Mouse (Mus musculus): ENCODE measurements around the gene Rab3d.

The Rab3d gene

DNA sequence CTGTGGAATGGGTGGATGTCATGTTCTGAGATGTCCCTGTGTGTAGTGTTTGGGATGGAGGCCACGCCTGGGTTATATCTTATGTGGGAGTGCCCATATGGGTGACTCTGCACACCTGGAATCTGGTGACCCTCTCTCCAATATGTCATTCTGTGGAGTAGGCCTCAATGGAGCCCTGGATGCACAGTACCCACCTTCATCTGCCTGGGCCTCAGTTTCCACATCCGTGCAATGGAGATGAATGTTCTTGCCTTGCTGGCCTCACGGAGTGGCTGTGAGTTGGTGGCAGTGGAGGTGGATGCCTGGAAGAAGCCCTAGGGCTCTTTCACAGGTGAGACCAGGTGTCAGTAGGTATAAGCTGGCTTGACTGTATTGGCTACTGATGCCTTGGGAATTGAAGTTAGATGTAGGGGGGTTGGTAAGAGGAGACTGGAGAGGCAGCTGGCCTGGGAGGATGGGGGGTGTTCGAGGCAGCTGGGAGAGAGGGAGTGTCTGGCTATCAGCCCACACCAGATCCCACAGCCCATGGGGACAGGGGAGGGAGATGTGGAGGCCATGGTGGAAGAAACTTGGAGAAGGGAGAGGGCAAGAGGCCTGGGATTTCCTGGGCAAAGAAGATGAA is 20.4 kb upstream of the Rab3d start:
- DNase-seq (ENCODE audit: low spot score in 2 of 2): no peak

- DNase-seq (ENCODE audit: low spot score in 2 of 2): no peak
These were observed 19.8 kb upstream of the Rab3d start for GRCm38 (mm10) chr9:21937711-21938175.

DNA sequence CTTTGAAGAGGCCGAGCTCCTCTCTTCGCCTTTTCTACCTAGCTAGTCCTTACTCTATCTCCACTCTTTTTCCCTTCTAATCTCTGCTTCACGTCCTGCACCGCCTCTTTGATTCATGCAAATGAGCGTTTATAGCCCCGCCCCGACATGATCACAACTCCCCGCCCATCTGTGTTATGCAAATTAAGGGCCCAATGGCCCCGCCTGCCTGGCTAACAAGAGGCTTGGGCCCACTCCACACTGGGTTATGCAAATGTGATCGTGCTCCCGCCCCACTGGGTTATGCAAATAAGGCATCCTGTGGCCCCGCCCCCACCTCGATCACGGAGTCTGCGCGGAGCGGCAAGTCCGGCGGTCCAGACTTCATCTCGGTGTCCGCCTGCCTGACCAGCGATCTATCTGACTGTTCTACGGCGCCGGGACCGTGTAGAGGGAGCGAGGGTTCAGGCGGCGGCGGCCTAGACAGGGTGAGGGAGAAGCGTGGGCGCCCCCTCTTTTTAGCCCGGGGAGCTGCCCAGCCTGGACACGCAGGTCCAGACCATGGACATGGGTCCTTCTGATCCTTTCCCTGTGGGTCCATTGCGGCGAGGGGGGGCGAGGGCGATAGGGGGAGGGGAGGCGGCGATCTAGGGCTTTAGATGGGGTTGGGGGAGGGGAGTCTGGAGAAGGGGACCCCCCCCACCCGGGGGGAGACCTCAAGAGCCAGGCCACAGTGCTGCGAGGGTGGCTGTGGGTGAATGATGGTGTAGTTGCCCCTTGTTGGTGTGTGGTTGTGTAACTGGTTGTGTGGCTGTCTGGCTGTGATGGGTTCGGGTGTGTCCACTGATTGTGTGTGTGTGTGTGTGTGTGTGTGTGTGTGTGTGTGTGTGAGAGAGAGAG is 18.9 kb upstream of the Rab3d start, which contains the start of gene Plppr2:
Gene Plppr2 (plus strand): TSS at position 342 of the 879 bp plus-strand sequence.
- peak; percentile 96 to 98 for DNase-seq (ENCODE audit: low spot score in 2 of 2)

DNA sequence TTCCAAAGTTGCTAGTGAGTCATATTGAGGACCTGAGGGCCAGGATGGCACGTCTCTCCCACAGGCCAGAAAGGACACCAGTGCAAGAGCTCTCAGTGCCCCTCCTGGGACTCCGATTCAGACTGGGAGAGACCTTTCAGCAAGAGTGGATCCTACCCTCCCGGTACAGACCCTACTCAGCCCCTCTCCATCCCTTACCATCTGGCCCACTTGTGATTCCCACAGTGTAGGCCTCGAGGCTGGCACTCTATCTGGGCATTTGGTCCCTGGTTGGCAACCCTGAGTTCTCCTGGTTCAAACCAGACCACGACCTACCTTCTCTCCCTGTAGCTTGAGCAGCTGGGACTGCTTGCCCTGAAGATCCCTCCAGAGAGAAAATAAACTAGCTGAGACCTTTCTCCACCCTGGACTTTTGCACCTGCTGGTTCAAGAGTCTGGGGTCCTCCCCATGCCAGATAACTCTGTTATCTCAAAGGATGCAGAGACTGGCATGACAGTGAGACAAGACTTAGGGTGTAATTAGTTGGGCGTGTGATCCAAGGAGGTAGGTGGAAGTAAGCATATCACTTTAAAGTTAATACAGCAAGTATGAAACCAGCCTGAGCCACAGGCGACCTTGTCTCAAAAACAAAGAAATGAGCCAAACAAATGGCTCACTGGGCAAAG is 17.6 kb upstream of the Rab3d start:
- DNase-seq (ENCODE audit: low spot score in 2 of 2): no peak

DNA sequence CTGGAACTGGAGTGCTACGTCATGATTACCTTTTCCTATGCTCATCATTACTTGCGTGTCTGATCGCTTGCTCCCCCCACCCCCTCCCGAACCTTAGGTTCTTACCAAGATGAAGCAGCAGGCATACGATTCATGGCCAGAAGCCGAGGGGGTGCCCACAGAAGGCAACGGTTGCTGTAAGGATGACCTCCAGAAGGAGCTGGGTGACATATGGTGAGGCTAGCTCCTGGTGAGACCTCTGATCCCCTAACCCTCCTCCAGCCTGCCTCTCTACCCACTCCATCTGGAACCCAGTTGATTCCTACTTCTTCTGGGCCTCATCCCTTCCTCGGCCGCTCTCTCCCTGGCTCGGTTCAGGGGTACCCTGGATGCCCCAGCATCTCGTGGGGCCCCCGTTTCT is 16.0 kb upstream of the Rab3d start:
- no peak for DNase-seq (ENCODE audit: low spot score in 2 of 2)

DNA sequence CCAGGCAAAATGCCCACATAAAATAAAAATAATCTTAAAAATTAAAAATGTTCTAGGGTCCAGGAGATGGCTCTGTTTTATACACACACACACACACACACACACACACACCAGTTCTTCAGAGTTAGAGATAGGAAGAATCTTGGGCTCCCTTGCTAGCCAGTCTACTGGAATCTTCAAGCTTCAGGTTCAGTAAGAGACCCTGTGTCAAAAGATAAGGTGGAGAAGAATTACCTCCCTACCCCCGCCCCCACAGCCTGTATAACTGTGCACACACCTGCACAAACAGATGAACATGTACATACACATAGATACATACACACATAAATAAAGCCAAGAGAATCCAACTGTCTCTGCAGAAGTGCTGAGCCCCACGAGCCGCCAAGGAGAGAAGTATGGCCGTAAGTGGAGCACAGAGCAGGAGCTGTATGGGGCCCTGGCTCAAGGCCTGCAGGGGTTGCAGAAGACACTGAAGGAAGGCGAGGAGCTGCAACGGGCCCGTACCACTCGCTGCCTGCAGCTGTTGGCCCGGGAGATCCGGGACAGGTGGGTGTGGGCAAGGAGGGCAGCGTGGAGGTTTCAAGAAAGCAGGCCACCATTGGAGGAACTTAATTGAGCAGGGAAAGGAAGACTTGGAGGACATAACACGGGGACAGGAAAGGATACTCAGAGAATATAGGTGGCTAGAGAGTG is 14.6 kb upstream of the Rab3d start:
- DNase-seq (ENCODE audit: low spot score in 2 of 2): no peak

DNA sequence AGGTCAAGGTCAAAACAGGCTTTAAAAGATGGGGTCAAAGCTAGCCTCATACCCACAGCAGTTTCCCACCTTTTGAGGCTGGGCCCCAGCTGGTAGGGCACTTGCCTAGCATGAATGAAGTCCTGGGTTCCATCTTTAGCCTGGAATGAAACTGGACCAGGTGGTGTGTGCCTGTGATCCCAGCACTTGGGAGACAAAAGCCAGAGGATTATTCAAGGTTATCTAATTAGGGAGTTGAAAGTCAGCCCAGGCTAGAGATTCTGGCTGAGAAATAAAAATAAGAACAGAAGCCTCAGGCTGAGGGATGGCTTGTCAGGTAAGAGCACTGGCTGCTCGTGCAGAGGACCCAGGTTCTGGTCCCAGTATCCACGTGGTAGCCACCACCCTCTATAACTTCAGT is 14.0 kb upstream of the Rab3d start:
- DNase-seq (ENCODE audit: low spot score in 2 of 2): no peak

- DNase-seq (ENCODE audit: low spot score in 2 of 2): no peak
These were observed 11.2 kb upstream of the Rab3d start for GRCm38 (mm10) chr9:21929208-21929607.

- peak; percentile 93 to 95 for DNase-seq (ENCODE audit: low spot score in 2 of 2)
These were observed 9.3 kb upstream of the Rab3d start, which contains the start of the genes Ccdc159 and Tmem205 for GRCm38 (mm10) chr9:21927208-21927753. Ccdc159 (plus strand) TSS chr9:21927471. Tmem205 (minus strand) TSS chr9:21927556.

DNA sequence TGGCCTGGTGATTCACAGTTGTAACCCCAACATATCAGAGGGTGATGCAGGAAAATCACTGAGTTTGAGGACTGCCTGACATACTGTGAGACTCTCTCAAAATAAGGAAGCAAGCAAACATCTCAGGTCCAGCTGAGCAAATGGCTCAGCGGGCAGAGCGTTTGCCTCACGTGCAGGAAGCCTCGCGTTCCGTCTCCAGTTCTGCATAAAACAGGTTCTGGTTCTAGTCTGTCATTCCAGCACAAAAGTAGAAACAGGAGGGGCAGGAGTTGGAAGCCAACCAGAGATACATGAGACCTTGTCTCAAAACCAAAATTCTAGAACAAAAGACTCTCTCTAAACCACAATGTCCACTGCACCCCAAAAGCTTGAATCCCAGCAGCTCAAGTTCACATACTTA is 8.8 kb upstream of the Rab3d start:
- no peak for DNase-seq (ENCODE audit: low spot score in 2 of 2)

DNA sequence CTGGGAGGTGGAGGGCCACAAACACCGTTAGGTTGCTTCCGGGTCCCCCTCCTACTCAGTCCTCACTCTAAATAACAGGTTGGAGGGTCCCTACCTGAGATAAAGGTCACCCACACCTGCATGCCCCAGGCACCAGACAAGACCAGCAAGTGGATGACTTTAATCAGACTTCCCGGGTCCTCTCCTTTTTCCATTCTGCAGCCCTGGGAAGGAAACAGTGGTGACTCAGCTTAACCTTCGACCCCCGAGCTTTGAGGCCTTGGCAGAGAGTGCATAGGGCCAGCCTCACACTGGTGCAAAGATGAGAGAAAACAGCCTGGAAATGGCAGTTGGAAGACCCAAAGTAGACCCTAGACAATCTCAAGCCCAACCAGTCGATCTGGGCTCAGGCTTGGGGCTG is 8.2 kb upstream of the Rab3d start:
- no peak for DNase-seq (ENCODE audit: low spot score in 2 of 2)

GRCm38 (mm10) chr9:21925506-21925905 is 7.5 kb upstream of the Rab3d start:
- DNase-seq (ENCODE audit: low spot score in 2 of 2): no peak

DNA sequence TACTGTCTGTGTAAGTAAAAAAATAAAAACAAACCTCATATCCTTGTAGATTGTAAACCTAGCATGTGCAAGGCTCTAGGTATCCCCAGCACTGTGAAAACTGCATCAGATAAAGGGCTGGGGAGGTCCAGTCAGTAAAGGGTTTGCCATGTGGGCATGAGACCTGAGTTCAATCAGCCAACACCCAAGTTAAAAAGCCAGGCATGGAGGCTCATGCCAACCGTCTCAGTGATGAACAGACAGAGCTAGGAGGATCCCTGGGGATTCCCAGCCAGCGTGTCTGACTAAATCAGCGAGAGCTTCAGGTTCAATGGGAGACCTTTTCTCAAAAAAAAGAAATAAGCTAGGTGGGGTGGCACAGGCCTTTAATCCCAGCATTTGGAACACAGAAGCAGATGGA is 7.0 kb upstream of the Rab3d start:
- DNase-seq (ENCODE audit: low spot score in 2 of 2): no peak

DNA sequence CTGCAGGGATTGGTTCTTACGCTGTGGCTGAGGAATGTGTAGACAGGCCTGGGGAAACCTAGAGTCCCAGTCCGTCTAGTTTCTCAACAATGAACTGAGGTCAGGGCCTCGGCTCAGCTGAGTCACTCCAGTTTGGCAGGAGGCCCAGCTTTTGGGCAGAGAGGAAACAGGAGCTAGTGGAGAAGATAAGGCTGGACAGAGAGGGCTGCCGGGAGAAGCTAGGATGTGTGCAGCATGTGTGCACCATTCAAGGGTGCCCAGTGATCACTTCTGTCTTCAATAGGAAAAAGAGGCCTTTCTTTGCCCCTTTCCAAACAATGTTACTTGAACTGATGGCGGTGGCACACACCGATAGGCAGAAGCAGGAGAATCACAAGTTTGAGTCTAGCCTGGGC is 6.1 kb upstream of the Rab3d start:
- no peak for DNase-seq (ENCODE audit: low spot score in 2 of 2)

DNA sequence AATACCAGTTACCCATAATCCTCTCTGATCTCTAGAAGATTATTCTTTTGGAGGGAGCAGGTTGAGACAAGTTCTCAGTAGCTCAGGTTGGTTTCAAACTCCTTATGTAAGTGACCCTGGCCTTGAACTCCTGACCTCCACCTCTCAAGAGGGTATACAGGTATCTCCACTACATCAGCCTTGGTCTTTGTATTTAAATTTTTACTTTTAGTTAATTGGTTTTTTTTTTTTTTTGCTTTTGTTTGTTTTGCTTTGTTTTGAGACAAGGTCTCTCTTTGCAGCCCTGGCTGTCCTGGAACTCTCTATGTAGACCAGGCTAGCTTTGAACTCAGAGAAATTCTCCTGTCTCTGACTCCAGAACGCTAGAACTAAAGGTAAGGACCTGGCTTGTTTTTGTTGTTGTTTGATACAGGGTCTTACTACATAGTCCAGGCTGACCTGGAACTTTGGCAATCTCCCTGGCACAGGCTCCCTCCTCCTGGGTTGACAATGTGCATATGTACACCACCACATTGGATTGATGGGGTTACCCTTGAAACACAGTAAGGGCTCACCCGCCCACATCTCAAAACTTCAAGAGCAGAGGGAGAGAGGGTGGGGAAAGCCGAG is 5.6 kb upstream of the Rab3d start:
- no peak for DNase-seq (ENCODE audit: low spot score in 2 of 2)

- no peak for DNase-seq (ENCODE audit: low spot score in 2 of 2)
These were observed 5.0 kb upstream of the Rab3d start for GRCm38 (mm10) chr9:21923036-21923435.

GRCm38 (mm10) chr9:21918692-21919384 is 846 bp upstream of the Rab3d start:
- DNase-seq (ENCODE audit: low spot score in 2 of 2): peak; percentile 28 to 62

DNA sequence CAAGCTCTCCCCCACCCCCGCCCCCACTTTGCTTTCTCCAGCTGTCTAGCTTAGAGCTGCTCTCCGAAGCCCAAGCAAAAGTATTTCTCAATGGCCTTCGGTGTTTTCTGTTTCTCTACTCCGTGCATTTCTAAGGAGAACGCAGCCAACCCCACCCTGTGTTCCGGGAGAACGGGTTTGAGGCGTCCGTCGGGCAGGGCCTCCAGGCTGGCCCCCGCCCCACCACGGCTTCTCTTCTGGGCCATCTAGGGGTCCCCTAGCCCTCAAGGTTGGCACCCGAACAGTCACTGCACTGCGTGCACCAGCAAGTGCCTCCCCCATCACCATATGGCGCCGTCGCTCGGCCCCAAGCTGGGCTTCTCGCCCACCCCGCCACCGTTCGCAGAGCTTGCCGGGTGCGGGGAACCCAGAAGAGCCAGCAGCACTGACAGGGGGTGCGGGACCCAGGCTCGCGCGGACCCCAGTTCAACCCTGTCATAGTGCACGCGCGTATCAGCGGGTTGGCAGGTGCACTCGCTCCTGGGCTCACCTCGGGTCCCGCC is 428 bp downstream of the Rab3d start:
- peak; percentile 84 to 86 for DNase-seq (ENCODE audit: low spot score in 2 of 2)

GRCm38 (mm10) chr9:21916851-21917492 is 1.0 kb downstream of the Rab3d start:
- peak in 1 of 2 experiments; percentile 38 for DNase-seq (ENCODE audit: low spot score in 2 of 2)

Data from frontal cortex, postnatal 36 days (tissue).